Mouse (Mus musculus) spleen, adult 12 weeks (tissue): Measurements from ENCODE around the gene Mrpl23.

Experiments
- DNase-seq: peaks from one replicate; pipeline ENCODE4 v3.0.0; 2022; ENCODE audit warnings: low spot score

Gene Mrpl23

GRCm38 (mm10) chr7:142574826-142575351 lies 42.4 kb downstream of the Mrpl23 start:
- DNase-seq, result no peak

- DNase-seq, result no peak
Measured at GRCm38 (mm10) chr7:142575491-142575890, 43.0 kb downstream of the Mrpl23 start.

GRCm38 (mm10) chr7:142575971-142576370 lies 43.5 kb downstream of the Mrpl23 start:
- DNase-seq, result no peak

- DNase-seq, result no peak
Measured at GRCm38 (mm10) chr7:142576472-142577326, 44.2 kb downstream of the Mrpl23 start.

GRCm38 (mm10) chr7:142577806-142578423 lies 45.4 kb downstream of the Mrpl23 start:
- no peak for DNase-seq

GRCm38 (mm10) chr7:142579069-142579468 lies 46.6 kb downstream of the Mrpl23 start:
- no peak for DNase-seq

- DNase-seq, result no peak
Measured at GRCm38 (mm10) chr7:142580121-142580879, 47.8 kb downstream of the Mrpl23 start.

GRCm38 (mm10) chr7:142581186-142581585 lies 48.7 kb downstream of the Mrpl23 start:
- no peak for DNase-seq

GRCm38 (mm10) chr7:142581656-142582228 lies 49.3 kb downstream of the Mrpl23 start:
- DNase-seq, result no peak

- DNase-seq, result no peak
Measured at GRCm38 (mm10) chr7:142584882-142585281, 52.4 kb downstream of the Mrpl23 start.

- no peak for DNase-seq
Measured at GRCm38 (mm10) chr7:142585890-142586289, 53.4 kb downstream of the Mrpl23 start.

GRCm38 (mm10) chr7:142588282-142588941 lies 55.9 kb downstream of the Mrpl23 start:
- no peak for DNase-seq
